Mouse (Mus musculus) bone marrow, adult 2 months (tissue): ENCODE results near the gene Hist1h2ak.

Source experiments
- CTCF ChIP-seq: fragments of 200-500 bp; IDR thresholded peaks from 2 replicates; pipeline ENCODE4 v1.5.1; 2011; ENCODE audit warnings: low read length, control low read depth; ENCODE audit not compliant: control insufficient read depth, insufficient read depth
- POLR2A ChIP-seq: fragments of 200-500 bp; IDR thresholded peaks from 2 replicates; pipeline ENCODE4 v1.6.1; 2011; ENCODE audit warnings: low read depth, mild to moderate bottlenecking, control low read depth, low read length, borderline replicate concordance; ENCODE audit not compliant: control insufficient read depth

DNA sequence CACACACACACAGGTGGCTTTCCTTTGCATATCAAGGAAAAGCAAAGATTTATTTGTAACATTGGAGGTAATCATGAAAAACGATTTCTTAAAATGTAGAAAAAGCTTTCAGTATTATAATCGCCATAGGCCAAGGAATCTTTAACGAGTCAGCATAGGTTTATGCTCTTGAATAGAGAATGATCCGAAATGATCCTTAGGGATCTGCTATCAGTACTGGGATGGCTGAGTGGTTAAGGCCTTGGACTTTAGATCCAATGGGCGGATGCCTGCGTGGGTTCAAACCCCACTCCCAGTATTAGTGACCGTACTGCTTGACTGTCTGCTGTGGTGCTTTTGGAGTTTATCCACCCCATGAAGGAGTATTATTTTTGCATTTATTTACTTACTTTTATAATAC lies 42.0 kb upstream of the Hist1h2ak start:
- no peak for TF ChIP-seq CTCF
- no peak for TF ChIP-seq POLR2A
